Mouse (Mus musculus): ENCODE results near the gene Tcp10c.
"Not testable (repeated sequence)": the region's sequence is repeated elsewhere in the genome, so short reads cannot be mapped to it uniquely, and the experiment has no call there.

- TF ChIP-seq POLR2A (IDR thresholded peaks at IDR 0.05; ENCODE audit: low read depth, low read length); CTCF (IDR thresholded peaks at IDR 0.05; ENCODE audit: extremely low read depth, insufficient read length, insufficient replicate concordance, low read depth, low read length): not testable (repeated sequence)
These were observed 68.3 kb downstream of the Tcp10c start for GRCm38 (mm10) chr17:13422638-13423037.

Data from small intestine, adult 2 months (tissue).